Mouse (Mus musculus) left cerebral cortex, postnatal 25 days (tissue): ENCODE results near the gene Sfxn2. TPM values are rescaled to one million over a fixed set of nuclear protein-coding genes. Genes with fewer than 3 reads are reported as not detected.

Source experiments
- DNase-seq, 2 experiments: peaks; one replicate each; pipeline ENCODE4 v3.0.0; 2022; ENCODE audit warnings: low spot score in 2 of 2, mixed read lengths in 1 of 2
- intact Hi-C: fragments of 180-260 bp; cut with DNase I; formaldehyde crosslinking; loops from one replicate; pipeline ENCODE4 v1.15.1; 2025
- total RNA-seq, 2 experiments: library from RNA; stranded (reverse); gene quantifications; 2 replicates each; pipeline ENCODE4 v1.2.3; 2021

Gene Sfxn2
- total RNA-seq, 2 experiments from 2014 or later: 3.7 to 4.8 TPM

- intact Hi-C loops: loop anchor here (5.0 kb wide), 1 partner anchor 45 kb away; no protein-coding TSS in a partner anchor
- no peak for DNase-seq
These were observed 74.1 kb downstream of the Sfxn2 start for GRCm38 (mm10) chr19:46647254-46647653.

Other genes with a start within 250 kb of the Sfxn2 start
- gene Psd, start 246.2 kb upstream of the Sfxn2 start, total RNA-seq: 100 to 1,000 TPM; 588 to 629 TPM
- 10 to 100 TPM; 28.6 to 29.0 TPM for gene Fbxl15, start 245.2 kb upstream of the Sfxn2 start, total RNA-seq
- gene Cuedc2, start 234.7 kb upstream of the Sfxn2 start, total RNA-seq: 100 to 1,000 TPM; 174 to 185 TPM
- 10 to 100 TPM; 24.1 to 28.1 TPM for gene Mfsd13a, start 232.2 kb upstream of the Sfxn2 start, total RNA-seq
- 1 to 10 TPM in 1 of 2 experiments, under 1 TPM in 1; 0.94 to 1.2 TPM for gene 2310034G01Rik, start 223.1 kb upstream of the Sfxn2 start, total RNA-seq
- gene Actr1a, start 177.6 kb upstream of the Sfxn2 start, total RNA-seq: 100 to 1,000 TPM; 187 to 190 TPM
- 10 to 100 TPM; 16.8 to 21.0 TPM for gene Sufu, start 176.5 kb upstream of the Sfxn2 start, total RNA-seq
- gene Trim8, start 71.7 kb upstream of the Sfxn2 start, total RNA-seq: 100 to 1,000 TPM; 114 to 116 TPM
- gene Arl3, start 167 bp upstream of the Sfxn2 start, total RNA-seq: 100 to 1,000 TPM; 113 to 120 TPM
- 10 to 100 TPM; 34.2 to 40.8 TPM for gene Wbp1l, start 25.7 kb downstream of the Sfxn2 start, total RNA-seq
- gene Cyp17a1, start 99.8 kb downstream of the Sfxn2 start, total RNA-seq: not detected
- 10 to 100 TPM; 22.5 to 25.6 TPM for gene Borcs7, start 116.5 kb downstream of the Sfxn2 start, total RNA-seq
- gene As3mt, start 134.1 kb downstream of the Sfxn2 start, total RNA-seq: 10 to 100 TPM; 22.0 to 24.4 TPM
- gene Cnnm2, start 188.2 kb downstream of the Sfxn2 start, total RNA-seq: 10 to 100 TPM; 33.3 to 33.9 TPM